Mouse (Mus musculus) G1E (cell line): ENCODE measurements around the gene Pld5.

Experiments used
- CTCF ChIP-seq: IDR thresholded peaks from 2 replicates; pipeline ENCODE4 v1.5.1; 2012; ENCODE audit warnings: low read depth, low read length, inconsistent platforms, mixed read lengths
- GATA1 ChIP-seq: IDR thresholded peaks from 2 replicates; pipeline ENCODE4 v1.6.1; 2012; ENCODE audit warnings: borderline replicate concordance, low read length, inconsistent platforms, mixed read lengths
- POLR2AphosphoS5 ChIP-seq: IDR thresholded peaks from 2 replicates; pipeline ENCODE4 v1.6.1; 2012; ENCODE audit warnings: low read depth, low read length, inconsistent platforms; ENCODE audit not compliant: insufficient replicate concordance
- TAL1 ChIP-seq: conservative IDR thresholded peaks from 2 replicates; pipeline ENCODE4 v1.6.1; 2012; ENCODE audit warnings: low read depth, low read length, inconsistent platforms, mixed read lengths

DNA sequence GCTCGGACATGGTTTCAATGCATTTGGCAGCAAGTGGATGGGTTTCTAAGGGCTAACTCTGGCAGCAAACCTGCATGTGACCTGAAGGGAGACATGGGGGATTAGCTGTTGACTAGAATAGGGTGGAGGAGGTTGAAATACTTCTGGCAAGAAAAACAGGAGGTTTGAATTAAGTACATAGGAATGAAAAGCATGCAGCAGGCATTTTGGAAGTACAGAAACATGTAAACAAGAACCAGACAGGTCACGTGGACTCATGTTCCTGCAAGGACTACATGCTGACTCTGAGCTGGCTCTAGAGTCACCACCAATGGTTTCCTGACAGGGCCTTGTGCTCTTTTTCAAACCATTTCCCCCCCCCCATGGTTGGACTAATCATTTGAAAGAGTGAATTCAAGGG lies 183.0 kb downstream of the Pld5 start:
- TF ChIP-seq CTCF (no peak), GATA1 (no peak), TAL1 (no peak), POLR2AphosphoS5 (no peak)
